22 mouse cellular contexts compared by ENCODE assay signal in the genomic region with DNA sequence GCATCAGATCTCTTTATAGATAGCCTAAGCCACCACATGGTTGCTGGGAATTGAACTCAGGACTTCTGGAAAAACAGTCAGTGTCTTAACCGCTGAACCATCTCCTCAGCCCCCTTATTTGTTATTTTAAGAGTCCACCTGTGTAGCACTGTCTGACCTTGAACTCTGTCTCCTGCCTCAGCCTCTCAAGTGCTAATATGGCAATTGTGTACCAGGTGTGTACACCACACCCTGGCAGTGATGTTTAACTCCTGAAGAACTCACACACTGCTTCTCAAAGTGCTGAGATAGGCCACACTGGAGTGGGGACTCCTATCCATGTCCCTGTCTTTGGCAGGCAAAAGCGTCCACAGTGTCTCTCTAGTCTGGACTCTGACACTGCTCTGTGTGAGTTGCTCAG. TPM values are rescaled to one million over a fixed set of nuclear protein-coding genes. Genes with fewer than 3 reads are reported as not detected.
DNase-seq lines count a peak whose midpoint lies in the region; ATAC-seq and TF ChIP-seq lines count a peak whose summit lies in the region.
"Had no signal": no experiment of that assay in that cellular context is flagged by ENCODE, and none has a peak within 500 bp of the region (broad histone marks: within the 10 kb centered on the region; RNA-seq: fewer than 3 reads in every experiment).

No protein-coding gene starts in this region.

- no peaks in the 10 kb centered on the region for H3K36me3 ChIP-seq in midbrain, embryonic 11.5 days (ENCODE audit: control insufficient read depth, insufficient read depth, low read length)
- H3K36me3 ChIP-seq in midbrain, embryonic 14.5 days (ENCODE audit: control insufficient read depth, insufficient read depth, low read length) = no peaks in the 10 kb centered on the region
- no peaks in the 10 kb centered on the region for H3K36me3 ChIP-seq in ES-Bruce4 (ENCODE audit: control insufficient read depth, insufficient read depth, low read length, poor library complexity, severe bottlenecking)
- H3K36me3 ChIP-seq: embryonic facial prominence, embryonic 10.5 days; embryonic facial prominence, embryonic 12.5 days; forebrain, embryonic 15.5 days; G1E had no signal

- no peak overlapping the region for H3K4me2 ChIP-seq in midbrain, embryonic 11.5 days
- H3K4me2 ChIP-seq in midbrain, embryonic 14.5 days (ENCODE audit: low read length) = no peak overlapping the region
- H3K4me2 ChIP-seq: embryonic facial prominence, embryonic 12.5 days; forebrain, embryonic 13.5 days; forebrain, embryonic 15.5 days had no signal

- ATAC-seq in midbrain, embryonic 11.5 days (ENCODE audit: low FRiP score) = no peak
- no peak for ATAC-seq in midbrain, embryonic 14.5 days (ENCODE audit: low FRiP score, low TSS enrichment)
- ATAC-seq: activated CD4-positive, CD25-positive, alpha-beta regulatory T cell, adult 4 months; forebrain, embryonic 13.5 days; forebrain, embryonic 15.5 days; forebrain, postnatal 0 days; Patski had no signal

- TF ChIP-seq EP300 in ES-Bruce4 (IDR thresholded peaks at IDR 0.05; ENCODE audit: insufficient read depth, low read depth, low read length) = peak; percentile 72

- DNase-seq in midbrain, embryonic 11.5 days (ENCODE audit: low spot score, missing footprints) = peak; percentile 23
- no peak for DNase-seq in midbrain, embryonic 14.5 days
- DNase-seq in lung, postnatal 14 days = no peak
- no peak for DNase-seq in cerebellum, adult 11-12 months
- DNase-seq: adrenal gland, adult 8-10 months; adrenal gland, postnatal 14 days; adrenal gland, postnatal 36 days; cerebellum, adult 18-20 months; cerebellum, adult 8-10 months; cerebellum, adult 9-11 months; cerebellum, postnatal 14 days; forebrain, postnatal 0 days had no signal

- peaks cover 27% of the 10 kb centered on the region for H3K27me3 ChIP-seq in midbrain, embryonic 11.5 days (ENCODE audit: control insufficient read depth, insufficient read depth, low read length)
- peaks cover 34% of the 10 kb centered on the region for H3K27me3 ChIP-seq in midbrain, embryonic 14.5 days (ENCODE audit: control insufficient read depth, insufficient read depth, low read length)
- H3K27me3 ChIP-seq in ES-Bruce4 (ENCODE audit: control insufficient read depth, insufficient read depth, low read length, poor library complexity, severe bottlenecking) = no peaks in the 10 kb centered on the region

- H3K4me1 ChIP-seq in midbrain, embryonic 11.5 days (ENCODE audit: control insufficient read depth, insufficient read depth, low read length) = peaks cover 18% of the 10 kb centered on the region
- peaks cover 17% of the 10 kb centered on the region for H3K4me1 ChIP-seq in midbrain, embryonic 14.5 days (ENCODE audit: control insufficient read depth, insufficient read depth, low read length)
- peaks cover 11% of the 10 kb centered on the region for H3K4me1 ChIP-seq in ES-Bruce4 (ENCODE audit: control insufficient read depth, insufficient read depth, low read length)

- no peak overlapping the region for H3K27ac ChIP-seq in midbrain, embryonic 11.5 days (ENCODE audit: low read depth, low read length)
- H3K27ac ChIP-seq in midbrain, embryonic 14.5 days (replicated peaks; ENCODE audit: low read depth, low read length) = no peak overlapping the region
- peak overlapping the region; percentile 51 for H3K27ac ChIP-seq in ES-Bruce4 (ENCODE audit: insufficient read depth, low read length)
- H3K27ac ChIP-seq: embryonic facial prominence, embryonic 10.5 days; embryonic facial prominence, embryonic 12.5 days; forebrain, embryonic 13.5 days; forebrain, embryonic 15.5 days had no signal

- no peak overlapping the region for H3K9ac ChIP-seq in midbrain, embryonic 11.5 days (ENCODE audit: low read length)
- no peak overlapping the region for H3K9ac ChIP-seq in midbrain, embryonic 14.5 days (replicated peaks; ENCODE audit: low read length)
- no peak overlapping the region for H3K9ac ChIP-seq in ES-Bruce4 (ENCODE audit: low read depth, poor library complexity, severe bottlenecking)
- H3K9ac ChIP-seq: embryonic facial prominence, embryonic 12.5 days; forebrain, embryonic 13.5 days; forebrain, embryonic 15.5 days; forebrain, postnatal 0 days had no signal

- WGBS in midbrain, embryonic 11.5 days = 86% methylated on average over 2 of the region's 2 CpGs
- 91% methylated on average over 2 of the region's 2 CpGs for WGBS in midbrain, embryonic 14.5 days

- no peaks in the 10 kb centered on the region for H3K9me3 ChIP-seq in midbrain, embryonic 11.5 days (ENCODE audit: control insufficient read depth, low read length)
- no peaks in the 10 kb centered on the region for H3K9me3 ChIP-seq in midbrain, embryonic 14.5 days (ENCODE audit: control insufficient read depth, low read length)
- no peaks in the 10 kb centered on the region for H3K9me3 ChIP-seq in ES-Bruce4 (replicated peaks; ENCODE audit: control insufficient read depth, insufficient read depth, low read length, poor library complexity, severe bottlenecking)
- H3K9me3 ChIP-seq: embryonic facial prominence, embryonic 10.5 days; embryonic facial prominence, embryonic 12.5 days; forebrain, embryonic 13.5 days; forebrain, embryonic 15.5 days had no signal

- H3K4me3 ChIP-seq in midbrain, embryonic 11.5 days (ENCODE audit: low read depth, low read length) = no peak overlapping the region
- H3K4me3 ChIP-seq in midbrain, embryonic 14.5 days (replicated peaks; ENCODE audit: low read depth, low read length) = no peak overlapping the region
- no peak overlapping the region for H3K4me3 ChIP-seq in ES-Bruce4 (ENCODE audit: low read depth, low read length)
- H3K4me3 ChIP-seq: embryonic facial prominence, embryonic 10.5 days; embryonic facial prominence, embryonic 12.5 days; forebrain, embryonic 13.5 days; forebrain, embryonic 15.5 days had no signal

- no peak for TF ChIP-seq POLR2A in ES-Bruce4 (IDR thresholded peaks at IDR 0.05; ENCODE audit: insufficient read depth, low read length)

- no peak for TF ChIP-seq CTCF in ES-Bruce4 (IDR thresholded peaks at IDR 0.05; ENCODE audit: low read depth, low read length)

RNA-seq across cellular contexts. Expression of gene B3gnt6, which starts 10.6 kb away (rescaled TPM):
- 0.07 TPM in 1 of 2 replicates, not detected in the other for polyA plus RNA-seq in midbrain, embryonic 11.5 days (2014; fragmentation: Nextera tagmentation; extraction: Ambion mirVana)
- 0.12 and 0.32 TPM in 2 replicates for polyA plus RNA-seq in midbrain, embryonic 14.5 days (2014; fragmentation: Nextera tagmentation; extraction: Ambion mirVana)
- polyA plus RNA-seq in ES-Bruce4 (2011; ENCODE audit: insufficient read depth, insufficient read length, low read depth, missing spikeins) = not detected in 2 replicates
- polyA plus RNA-seq: activated CD4-positive, CD25-positive, alpha-beta regulatory T cell, adult 4 months; C2C12; embryonic facial prominence, embryonic 10.5 days; embryonic facial prominence, embryonic 12.5 days; forebrain, embryonic 11.5 days had no signal

RNA-seq across cellular contexts. Expression of gene Capn5, which starts 10.6 kb away (rescaled TPM):
- 3.5 and 3.7 TPM in 2 replicates for polyA plus RNA-seq in midbrain, embryonic 11.5 days (2014; fragmentation: Nextera tagmentation; extraction: Ambion mirVana)
- polyA plus RNA-seq in midbrain, embryonic 14.5 days (2014; fragmentation: Nextera tagmentation; extraction: Ambion mirVana) = 9.8 and 9.9 TPM in 2 replicates
- 16.9 and 17.0 TPM in 2 replicates for polyA plus RNA-seq in ES-Bruce4 (2011; ENCODE audit: insufficient read depth, insufficient read length, low read depth, missing spikeins)

RNA-seq across cellular contexts. Expression of gene Omp, which starts 43.4 kb away (rescaled TPM):
- polyA plus RNA-seq in midbrain, embryonic 11.5 days (2014; fragmentation: Nextera tagmentation; extraction: Ambion mirVana) = 0.18 and 0.23 TPM in 2 replicates
- 0.29 and 0.43 TPM in 2 replicates for polyA plus RNA-seq in midbrain, embryonic 14.5 days (2014; fragmentation: Nextera tagmentation; extraction: Ambion mirVana)
- 0.82 and 1.1 TPM in 2 replicates for polyA plus RNA-seq in ES-Bruce4 (2011; ENCODE audit: insufficient read depth, insufficient read length, low read depth, missing spikeins)
- polyA plus RNA-seq: activated CD4-positive, CD25-positive, alpha-beta regulatory T cell, adult 4 months; embryonic facial prominence, embryonic 10.5 days; forebrain, embryonic 11.5 days; G1E had no signal
